Mouse (Mus musculus) regulatory T cell (primary cell): ENCODE data around the gene Gimap9.

Source experiments
- in situ Hi-C: fragments of 300-600 bp; cut with MboI, MseI; formaldehyde crosslinking; loops from one replicate; pipeline ENCODE4 v1.15.1; 2025; ENCODE audit warnings: high pct_unique_total_duplicates

The Gimap9 gene

DNA sequence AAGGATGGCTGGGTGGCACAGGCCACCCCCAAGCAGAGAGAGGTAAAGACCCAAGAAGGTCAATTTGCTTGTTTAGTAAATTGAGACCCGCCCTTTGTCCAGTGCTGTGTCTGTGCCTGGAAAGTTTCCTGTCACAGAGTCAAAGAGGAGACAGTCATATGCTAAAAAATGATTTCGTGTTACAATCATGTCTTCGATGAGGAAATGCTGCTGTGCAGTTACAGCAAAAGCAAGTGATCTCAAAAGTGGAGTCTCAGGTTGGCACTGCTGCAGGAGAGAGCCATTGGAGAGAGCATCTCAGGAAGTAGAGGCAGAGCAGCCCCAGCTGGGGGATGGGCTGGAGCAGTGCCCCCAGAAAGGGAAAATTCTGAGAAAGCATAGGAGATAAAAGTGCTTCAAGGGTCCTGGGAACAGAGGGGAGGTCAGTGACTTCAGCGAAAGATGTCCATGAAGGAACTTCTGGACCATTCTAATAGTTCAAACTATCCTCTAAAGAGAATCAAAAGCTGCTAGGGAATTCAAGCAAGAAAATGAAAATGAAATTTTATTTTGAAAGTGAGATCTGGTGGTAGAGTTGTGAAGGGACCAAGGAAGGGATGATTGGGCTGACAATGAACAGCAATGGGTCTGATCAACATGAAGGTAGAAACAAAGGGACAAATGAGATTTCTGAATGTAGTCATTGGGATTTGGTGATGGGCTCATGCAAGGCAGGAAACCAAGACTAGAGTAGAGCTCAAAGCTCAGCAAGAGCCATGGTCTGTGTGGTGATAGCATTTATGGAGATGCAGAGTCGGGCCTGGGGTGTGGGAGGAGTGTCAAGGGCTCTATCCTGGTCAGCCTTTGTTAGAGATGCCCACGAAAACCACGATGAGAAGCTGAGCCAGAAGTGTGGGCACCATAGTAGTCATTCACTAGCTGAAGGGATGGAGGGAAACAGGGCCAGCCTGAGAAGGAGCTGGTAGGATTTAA is 10.1 kb downstream of the Gimap9 start:
- in situ Hi-C loops = no loop called here

DNA sequence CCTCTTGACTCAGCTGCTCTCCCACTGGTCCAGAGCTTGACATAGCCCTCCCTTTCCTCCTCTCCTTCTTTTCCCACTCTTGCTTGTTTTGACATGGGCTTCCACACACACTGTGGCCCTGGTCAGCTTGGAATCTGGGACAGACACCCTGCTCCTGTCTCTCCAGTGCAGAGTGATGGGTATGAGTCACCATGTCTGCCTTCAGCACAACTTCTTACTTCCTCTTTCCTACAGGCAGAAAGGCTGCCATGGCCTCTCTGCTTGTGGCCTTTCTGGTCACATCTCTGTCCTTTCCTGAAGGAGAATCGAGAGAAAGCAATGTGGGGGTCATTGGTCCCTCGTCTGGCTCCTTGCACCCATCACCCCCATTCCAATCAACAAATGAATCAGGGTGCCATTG is 11.1 kb downstream of the Gimap9 start:
- in situ Hi-C loops = no loop called here

DNA sequence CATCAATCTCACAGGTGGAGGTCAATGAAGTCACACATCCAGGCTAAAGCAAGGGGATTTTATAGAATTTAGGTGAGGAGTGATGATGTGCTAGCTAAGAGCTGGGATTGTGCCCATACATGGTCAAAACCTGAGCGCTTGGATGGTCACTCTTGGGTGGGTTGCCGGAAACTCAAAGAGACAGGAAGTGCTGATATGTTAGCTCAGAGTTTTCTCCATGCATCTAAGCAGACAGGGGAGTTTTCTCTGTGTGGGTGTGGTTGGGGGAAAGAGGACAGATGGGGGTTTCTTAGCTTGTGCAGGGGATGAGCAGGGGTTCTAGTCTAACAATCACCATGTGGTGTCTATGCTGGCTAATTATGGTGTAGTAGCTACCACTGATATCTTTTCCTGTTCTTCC is 13.4 kb downstream of the Gimap9 start:
- in situ Hi-C loops = no loop called here

DNA sequence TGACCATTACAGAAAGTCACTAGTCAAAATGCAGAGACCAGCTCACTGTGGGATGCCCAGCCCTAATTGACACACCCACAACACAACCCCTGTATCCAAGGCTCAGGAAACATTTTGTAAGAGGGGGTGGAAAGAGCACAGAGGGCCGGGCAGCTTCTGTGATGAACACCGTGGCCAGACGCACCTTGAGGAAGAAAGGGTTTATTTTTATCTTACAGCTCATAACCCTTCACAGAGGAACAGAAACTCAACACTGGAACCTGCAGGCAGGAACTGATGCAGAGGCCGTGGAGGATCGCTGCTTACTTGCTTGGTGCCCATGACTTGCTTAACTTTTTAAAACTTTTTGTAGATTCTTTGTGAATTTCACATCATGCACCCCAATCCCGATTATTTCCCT is 17.0 kb downstream of the Gimap9 start:
- in situ Hi-C loops = no loop called here

DNA sequence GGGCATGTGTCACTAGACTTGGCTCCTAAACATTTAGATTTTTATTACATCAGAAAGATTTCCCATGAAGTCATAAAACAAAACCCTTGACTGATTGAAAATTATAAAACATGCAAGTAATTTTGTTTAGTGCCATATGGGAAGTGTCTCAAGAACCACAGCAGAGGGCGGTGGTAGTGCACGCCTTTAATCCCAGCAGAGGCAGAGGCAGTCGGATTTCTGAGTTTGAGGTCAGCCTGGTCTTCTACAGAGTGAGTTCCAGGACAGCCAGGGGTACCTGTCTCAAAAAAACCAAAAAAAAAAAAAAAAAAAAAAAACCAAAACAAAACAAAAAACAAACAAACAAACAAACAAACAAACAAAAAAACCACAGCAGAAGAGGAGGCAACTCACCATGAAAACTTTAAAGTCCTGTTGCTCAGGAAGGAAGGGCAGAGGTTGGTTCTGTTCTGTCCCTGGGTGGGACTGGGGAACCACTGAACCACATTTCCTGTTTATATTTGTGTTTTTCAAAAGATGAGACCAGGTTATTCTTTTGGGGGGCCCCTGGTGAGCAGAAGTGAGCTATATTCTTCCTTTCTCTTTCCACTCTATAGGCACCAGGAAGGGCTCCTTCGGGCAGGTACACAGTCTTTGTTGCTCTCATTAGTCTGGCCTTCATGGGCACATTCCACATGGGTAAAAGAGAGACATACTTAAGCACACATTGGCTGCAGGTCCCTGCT is 21.1 kb downstream of the Gimap9 start:
- in situ Hi-C loops = no loop called here

DNA sequence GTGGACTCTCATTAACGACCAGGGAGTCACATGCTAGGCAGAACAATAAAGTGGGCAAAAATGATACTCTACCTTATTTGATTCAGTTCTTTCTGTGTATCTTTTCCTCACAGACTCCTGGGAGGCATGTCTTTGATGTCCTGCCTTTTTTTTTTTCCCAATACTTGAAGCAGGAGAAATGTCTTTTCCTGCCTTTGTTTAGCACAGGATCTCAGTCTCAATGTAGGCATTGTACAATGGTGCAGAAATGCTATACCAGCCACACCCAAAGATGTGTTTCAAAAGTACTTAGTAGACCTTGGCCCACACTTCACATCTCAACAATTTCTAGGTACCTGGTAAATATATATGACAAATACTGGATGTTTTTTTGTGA is 21.6 kb downstream of the Gimap9 start:
- in situ Hi-C loops = no loop called here

DNA sequence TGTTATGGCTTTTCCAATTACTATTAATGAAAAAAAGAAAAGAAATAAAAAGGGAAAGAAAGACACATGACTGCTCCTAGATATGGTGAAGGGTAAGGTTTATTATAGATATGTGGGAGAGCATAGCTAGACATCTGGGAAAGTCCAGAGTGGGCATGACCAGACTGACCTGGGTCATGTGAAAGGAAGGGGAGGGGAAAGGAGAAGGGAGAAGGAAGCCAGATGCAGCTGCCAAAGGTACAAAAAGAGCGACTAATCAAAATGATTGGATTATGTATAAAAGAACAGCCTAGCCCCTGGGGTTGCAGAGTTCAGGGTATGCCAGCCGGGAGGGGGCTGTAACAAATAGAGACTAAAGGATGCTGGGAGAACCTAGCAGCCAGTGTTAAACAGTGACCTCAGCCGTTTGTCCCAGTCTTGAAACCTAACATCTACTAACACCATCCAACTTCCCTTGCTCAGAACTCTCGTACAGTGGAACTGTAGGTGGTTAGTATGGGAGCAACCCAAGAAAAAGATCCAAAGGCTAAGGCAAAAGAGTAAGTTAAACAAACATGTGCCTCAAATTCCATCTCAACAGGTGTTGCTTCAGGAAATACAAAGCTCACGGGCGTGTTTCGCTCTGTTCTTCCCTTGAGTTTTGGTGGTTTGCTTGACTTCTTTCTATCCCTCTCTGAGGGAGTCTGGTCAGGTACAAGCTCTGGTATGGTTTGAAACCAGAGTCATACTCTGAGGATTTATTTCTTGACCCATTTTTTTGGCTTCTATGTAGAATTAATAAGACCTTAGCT is 22.3 kb downstream of the Gimap9 start:
- in situ Hi-C loops = no loop called here

DNA sequence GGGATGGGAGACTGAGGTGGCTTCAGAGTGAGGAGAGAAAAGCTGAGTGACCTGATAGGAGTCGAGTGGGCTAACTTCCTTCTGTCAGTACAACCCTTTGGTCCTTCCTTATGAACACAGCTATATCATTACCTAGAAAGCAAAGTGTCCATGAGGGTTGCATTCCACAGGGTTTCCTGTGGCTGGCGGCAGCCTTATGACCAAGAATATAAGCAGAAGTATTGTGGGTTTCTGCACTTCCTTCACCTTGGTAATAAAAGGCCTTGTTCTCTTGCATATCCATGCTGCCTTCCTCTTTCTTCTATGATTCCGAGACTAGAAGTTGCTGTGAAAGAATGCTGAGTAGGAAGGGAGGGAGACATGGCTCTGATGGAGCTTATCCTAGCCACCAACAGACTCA is 23.0 kb downstream of the Gimap9 start:
- in situ Hi-C loops = no loop called here

DNA sequence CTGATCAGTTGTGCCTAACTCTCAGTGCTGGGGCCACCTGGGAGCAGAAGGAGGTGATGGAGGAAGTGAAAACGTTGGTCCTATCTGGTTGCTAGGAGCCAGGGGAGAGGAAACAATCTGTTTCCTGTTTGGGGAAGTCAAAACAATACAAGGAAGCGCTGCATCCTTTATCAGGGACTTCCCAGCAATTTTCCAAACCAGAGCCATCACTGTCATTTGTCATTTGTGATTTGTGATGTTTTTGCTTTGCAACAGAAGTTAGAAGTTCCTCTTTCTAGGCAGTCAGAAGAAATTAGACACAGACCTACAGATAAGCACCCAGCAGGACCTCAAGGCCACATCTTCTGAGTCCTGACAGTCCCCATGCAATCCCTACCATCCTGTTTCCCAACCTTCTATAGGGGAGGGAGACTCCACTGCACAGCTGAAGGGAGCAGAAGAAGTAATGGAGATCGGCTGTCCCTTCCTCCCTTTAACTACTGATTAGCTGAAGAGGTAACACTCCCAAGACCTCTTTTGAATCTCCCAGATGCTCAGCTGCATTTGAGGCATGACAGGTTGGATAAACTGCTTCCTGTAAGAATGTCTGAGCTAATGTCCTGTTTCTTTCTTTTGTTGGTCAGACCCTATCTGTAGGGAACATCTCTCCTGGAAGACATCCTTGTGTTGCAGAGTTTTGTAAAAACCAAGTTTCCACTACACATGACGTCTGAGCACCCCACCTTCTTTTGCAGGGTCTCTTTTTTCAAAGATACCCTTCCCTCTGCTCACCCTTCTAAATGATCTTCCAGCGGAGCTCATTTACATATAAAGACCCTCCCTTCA is 24.5 kb downstream of the Gimap9 start:
- in situ Hi-C loops = loop anchor here (25.0 kb wide), 1 partner anchor 938 kb away; no protein-coding TSS in a partner anchor

DNA sequence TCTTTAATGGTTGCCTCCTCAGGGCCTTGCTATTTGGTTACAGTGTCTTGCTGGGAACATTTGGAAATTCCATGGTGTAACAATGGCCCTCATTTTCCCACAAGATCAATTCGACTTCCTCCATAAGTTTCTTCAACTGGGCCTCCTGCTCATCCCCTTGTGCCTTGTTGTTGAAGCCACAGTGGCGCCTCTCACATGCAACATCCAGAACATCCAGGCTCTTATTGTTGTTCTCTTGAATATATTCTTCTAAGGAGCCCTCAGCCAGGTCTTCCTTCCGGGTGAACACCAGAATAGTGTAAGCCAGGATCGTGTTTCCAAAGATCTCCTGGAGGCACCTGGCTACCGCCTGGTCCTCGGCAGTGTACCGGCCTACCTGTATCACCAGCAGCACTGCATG is 26.2 kb downstream of the Gimap9 start:
- in situ Hi-C loops = loop anchor here (25.0 kb wide), 1 partner anchor 940 kb away; no protein-coding TSS in a partner anchor

DNA sequence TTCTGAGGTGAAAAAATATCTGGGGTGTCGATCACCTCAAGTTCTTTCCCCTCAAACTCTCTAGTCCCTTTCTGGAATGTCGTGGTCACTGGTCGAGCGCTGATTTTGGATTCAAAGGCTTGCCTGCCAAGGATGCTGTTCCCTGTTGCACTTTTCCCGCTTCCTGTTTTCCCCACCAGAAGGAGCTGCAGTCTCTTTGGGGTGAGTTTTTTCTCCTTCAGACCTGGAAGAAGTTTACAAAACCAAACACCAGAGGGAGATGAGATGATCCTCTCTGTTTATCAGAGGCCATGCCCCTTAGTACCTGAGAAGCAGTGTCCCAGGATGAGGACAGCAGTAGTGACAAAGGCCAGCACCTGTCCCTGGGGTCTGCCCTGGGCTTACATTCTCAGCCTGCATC is 26.7 kb downstream of the Gimap9 start:
- in situ Hi-C loops = loop anchor here (25.0 kb wide), 1 partner anchor 940 kb away; no protein-coding TSS in a partner anchor

DNA sequence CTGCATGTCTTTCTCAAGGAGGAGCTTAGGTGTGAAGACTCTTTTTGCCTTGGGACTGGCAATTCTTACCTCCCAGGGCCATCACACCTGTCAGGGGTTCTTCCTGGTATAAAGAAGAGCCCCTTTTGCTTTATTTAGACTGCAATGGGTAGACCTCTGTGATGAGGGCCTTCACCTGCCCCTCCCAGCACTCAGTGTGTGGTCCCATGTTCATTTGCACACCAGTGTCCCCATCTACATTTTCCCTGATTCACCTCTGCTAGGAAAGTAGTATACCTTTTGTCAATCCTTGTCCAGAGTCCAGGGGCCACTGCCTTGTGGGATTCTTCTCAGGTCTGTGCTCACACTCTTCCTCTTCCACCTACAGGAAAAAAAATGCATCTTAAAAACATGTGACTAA is 28.2 kb downstream of the Gimap9 start:
- in situ Hi-C loops = loop anchor here (25.0 kb wide), 1 partner anchor 942 kb away; no protein-coding TSS in a partner anchor

DNA sequence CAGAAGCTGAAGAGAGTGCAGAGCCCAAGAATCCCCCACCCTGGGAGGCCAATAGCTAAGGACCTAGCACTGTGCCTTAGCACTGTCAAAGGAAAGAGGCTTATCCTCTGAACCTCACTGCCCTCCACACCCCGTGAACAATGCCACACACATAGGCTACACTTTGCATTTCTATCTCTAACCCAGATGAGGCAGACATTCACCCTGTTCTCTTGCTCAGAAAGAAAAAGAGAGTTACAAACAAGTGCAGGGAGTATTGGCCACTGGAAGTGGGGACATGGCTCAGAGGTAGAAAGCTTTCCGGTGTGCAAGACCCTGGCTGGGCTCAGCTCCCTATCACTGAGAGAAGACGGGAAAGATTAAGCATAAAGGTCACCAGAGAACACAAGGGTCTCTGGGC is 30.2 kb downstream of the Gimap9 start:
- in situ Hi-C loops = loop anchor here (5.0 to 25.0 kb wide), 2 partner anchors 59 to 944 kb away; partner anchors contain the start of gene Gimap8

DNA sequence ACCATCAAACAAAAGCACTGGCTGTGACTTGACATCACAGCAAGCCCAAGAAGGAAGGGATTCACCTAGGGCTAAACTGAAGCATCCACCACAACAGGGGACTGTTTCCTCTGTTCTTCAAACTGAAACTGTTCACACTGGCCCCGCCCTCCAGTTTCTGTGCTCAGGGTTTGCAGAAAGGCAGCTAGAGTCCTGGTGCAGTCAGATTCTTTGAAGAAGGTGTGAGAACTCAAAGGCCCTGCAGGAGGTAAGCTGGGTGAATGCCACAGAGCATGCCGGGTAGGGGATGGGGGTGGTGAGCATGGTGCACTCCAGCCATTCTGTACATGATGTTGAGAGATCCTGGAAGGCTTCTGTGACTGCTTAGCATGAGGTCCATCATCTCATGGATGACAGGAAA is 42.5 kb downstream of the Gimap9 start, which contains the start of the genes Gm28053 and Gimap7:
Gm28053 (plus strand) TSS at position 153 of the 400 bp plus-strand sequence.
Gimap7 (plus strand) TSS at position 167 of the 400 bp plus-strand sequence.
- in situ Hi-C loops = loop anchor here (25.0 kb wide), 1 partner anchor 956 kb away; no protein-coding TSS in a partner anchor

DNA sequence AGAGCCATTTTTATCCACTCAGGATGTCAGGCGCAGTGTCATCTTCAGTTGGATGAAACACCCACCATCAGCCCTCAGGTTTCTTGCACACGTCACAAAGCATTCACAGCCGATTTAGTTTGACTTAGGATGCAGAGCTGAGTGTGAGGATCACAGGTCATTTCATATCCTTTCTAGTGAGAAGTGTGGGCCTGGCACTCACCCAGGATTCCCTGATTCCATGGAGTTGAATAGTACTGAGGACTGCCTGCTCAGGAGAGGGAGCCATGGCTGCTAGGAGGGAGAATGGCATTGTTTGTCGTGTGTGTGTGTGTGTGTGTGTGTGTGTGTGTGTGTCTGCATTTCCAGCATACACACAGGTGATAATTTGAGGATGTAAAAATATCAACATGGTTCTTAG is 44.4 kb downstream of the Gimap9 start:
- in situ Hi-C loops = loop anchor here (5.0 to 25.0 kb wide), 2 partner anchors 43 to 958 kb away; partner anchors contain the start of gene Gimap9

DNA sequence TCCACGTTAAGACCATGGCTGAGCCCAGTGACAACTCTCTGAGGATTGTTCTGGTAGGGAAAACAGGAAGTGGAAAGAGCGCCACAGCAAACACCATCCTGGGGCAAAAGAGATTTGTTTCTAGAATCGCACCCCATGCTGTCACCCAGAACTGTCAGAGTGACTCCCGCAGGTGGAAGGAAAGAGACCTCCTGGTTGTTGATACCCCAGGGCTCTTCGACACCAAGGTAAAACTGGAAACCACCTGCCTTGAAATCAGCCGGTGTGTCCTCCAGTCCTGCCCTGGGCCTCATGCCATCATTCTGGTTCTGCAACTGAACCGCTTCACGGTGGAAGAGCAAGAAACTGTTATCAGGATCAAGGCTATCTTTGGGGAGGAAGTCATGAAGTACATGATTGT is 47.5 kb downstream of the Gimap9 start:
- in situ Hi-C loops = loop anchor here (5.0 to 25.0 kb wide), 2 partner anchors 46 to 961 kb away; partner anchors contain the start of gene Gimap9

DNA sequence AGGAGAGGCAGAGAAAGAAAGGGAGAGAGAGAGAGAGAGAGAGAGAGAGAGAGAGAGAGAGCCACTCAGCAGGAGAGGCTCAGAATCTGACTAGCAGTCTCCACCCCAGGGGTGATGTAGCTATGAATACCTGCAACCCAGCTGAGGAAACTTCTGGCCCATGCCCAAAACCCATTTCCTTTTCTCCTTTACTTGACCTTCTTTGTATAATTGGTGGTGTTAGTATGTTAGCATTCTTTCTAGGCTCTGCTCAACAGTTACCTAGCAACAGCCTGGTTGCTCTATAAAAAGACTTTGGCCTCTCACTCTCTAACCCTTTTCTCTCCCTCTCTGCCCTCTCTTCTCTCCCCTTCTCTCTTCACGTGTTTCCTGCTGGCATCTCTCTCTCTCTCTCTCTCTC is 49.5 kb downstream of the Gimap9 start:
- in situ Hi-C loops = no loop called here

DNA sequence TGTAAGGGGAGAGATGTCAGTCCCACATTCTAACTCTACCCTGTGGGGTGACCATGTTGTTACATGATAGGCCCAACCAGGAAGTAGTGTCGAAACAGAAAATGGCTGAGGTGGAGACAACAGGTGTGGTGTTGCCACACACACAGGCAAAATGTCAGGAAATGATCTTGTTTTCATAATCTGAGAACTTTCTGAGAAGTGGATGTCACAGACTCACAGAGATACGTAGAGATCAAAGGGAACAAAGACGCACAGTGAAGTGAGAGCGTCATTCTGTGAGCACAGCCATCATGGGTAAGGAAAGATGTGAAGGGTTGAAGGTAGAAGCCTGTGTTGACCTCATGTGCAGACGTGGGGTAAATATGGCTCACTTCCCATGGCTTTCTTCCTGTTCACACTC is 51.8 kb downstream of the Gimap9 start:
- in situ Hi-C loops = no loop called here
